Mouse (Mus musculus): ENCODE results near the gene Csmd2. TPM values are rescaled to one million over a fixed set of nuclear protein-coding genes. Genes with fewer than 3 reads are reported as not detected.

Csmd2 gene
- polyA plus RNA-seq (2015; fragmentation: Nextera tagmentation; extraction: Ambion mirVana), result 10.2 and 12.7 TPM in 2 replicates

DNA sequence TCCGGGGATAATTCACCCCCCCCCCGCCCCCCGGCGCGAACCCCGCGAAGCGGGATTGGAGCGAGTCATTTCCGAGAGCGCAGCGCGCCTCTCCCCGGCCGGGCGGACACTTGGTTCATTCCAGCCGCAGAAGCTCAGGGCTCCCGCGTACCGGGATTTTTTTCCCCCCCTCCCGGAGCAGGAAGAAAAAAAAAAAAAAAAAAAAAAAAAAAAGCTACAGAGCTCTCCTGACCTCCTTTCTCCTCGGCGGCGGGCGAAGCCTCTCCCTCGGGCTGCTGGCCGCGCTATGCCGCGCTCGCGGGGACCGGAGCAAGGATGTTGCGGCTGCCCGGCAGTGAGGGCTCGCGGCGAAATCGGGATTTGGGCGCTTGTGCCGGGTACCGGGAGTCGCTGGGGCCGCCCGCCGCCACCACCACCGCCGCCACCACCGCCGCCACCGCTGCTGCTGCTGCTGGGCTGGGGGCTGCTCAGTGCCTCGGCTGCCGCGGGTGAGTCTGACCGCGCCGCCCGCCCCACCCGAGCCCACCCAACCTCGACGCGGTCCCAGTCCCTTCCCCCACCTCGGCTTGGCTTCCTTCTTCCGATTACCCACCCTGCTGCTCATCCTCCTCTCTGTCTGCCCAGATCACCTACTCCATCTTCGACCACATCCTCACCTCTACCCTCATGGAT is at the start of gene Csmd2:
Gene Csmd2 (plus strand): TSS at position 74 of the 672 bp plus-strand sequence.
- H3K36me3 ChIP-seq, result no peaks in the 10 kb centered on the region
- H3K4me3 ChIP-seq (replicated peaks), result peak within 1 kb of the TSS; percentile 72
- H3K9me3 ChIP-seq (replicated peaks), result no peaks in the 10 kb centered on the region
- peak within 1 kb of the TSS; percentile 79 for H3K9ac ChIP-seq (replicated peaks)
- peak within 1 kb of the TSS; percentile 67 for H3K4me2 ChIP-seq
- H3K27me3 ChIP-seq (replicated peaks), result peaks cover 6% of the 10 kb centered on the region; the same call in 1 of the 2 replicates
- peak; percentile 30 for ATAC-seq (ENCODE audit: low FRiP score)
- H3K4me1 ChIP-seq, result peaks cover 52% of the 10 kb centered on the region
- 1% methylated on average over 47 of the region's 65 CpGs for WGBS
- H3K27ac ChIP-seq (replicated peaks), result peak within 1 kb of the TSS; percentile 90

DNA sequence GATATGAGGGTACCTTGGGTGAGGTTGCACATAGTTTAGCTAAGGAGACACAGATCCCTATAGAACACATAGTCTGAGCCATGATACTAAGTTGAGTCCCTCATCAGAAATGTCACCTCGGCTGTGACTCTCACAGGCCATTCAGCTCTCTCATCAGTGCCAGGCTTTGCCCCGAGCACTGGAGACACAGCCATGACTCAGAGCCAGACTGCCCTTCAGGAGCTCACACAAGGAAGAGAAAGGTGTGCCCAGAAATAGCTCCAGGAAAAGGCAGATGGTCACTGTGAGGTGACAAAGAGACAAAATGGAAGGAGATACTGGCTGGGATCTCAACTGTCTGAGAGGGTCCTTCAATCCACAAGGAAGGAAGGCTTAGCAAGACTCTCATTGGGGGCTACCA is 40.0 kb upstream of the Csmd2 start:
- H3K4me1 ChIP-seq, result no peaks in the 10 kb centered on the region
- H3K27ac ChIP-seq (replicated peaks), result no peak overlapping the region
- H3K4me3 ChIP-seq (replicated peaks), result no peak overlapping the region
- no peak for ATAC-seq (ENCODE audit: low FRiP score)
- no peak overlapping the region for H3K4me2 ChIP-seq
- 86% methylated on average over 2 of the region's 2 CpGs for WGBS
- H3K27me3 ChIP-seq (replicated peaks), result no peaks in the 10 kb centered on the region
- H3K9ac ChIP-seq (replicated peaks), result no peak overlapping the region
- H3K9me3 ChIP-seq (replicated peaks), result no peaks in the 10 kb centered on the region
- no peaks in the 10 kb centered on the region for H3K36me3 ChIP-seq

GRCm38 (mm10) chr4:127953006-127953710 is 34.5 kb upstream of the Csmd2 start:
- 68% methylated on average over 10 of the region's 10 CpGs for WGBS
- ATAC-seq (ENCODE audit: low FRiP score), result no peak
- H3K27ac ChIP-seq (replicated peaks), result no peak overlapping the region

GRCm38 (mm10) chr4:127969101-127969500 is 18.6 kb upstream of the Csmd2 start:
- Histone ChIP-seq H3K36me3 (no peaks in the 10 kb centered on the region), H3K27me3 (replicated peaks) (peaks cover 36% of the 10 kb centered on the region), H3K4me3 (replicated peaks) (no peak overlapping the region), H3K9ac (replicated peaks) (no peak overlapping the region), H3K4me1 (peaks cover 23% of the 10 kb centered on the region), H3K4me2 (no peak overlapping the region), H3K9me3 (replicated peaks) (no peaks in the 10 kb centered on the region), H3K27ac (replicated peaks) (no peak overlapping the region)
- ATAC-seq (ENCODE audit: low FRiP score), result no peak
- WGBS, result 19% methylated on average over 7 of the region's 7 CpGs

More at GRCm38 (mm10) chr4:127953006-127953710, 34.5 kb upstream of the Csmd2 start:
- H3K4me2 ChIP-seq, result no peak overlapping the region
- H3K27me3 ChIP-seq (replicated peaks), result no peaks in the 10 kb centered on the region
- H3K9ac ChIP-seq (replicated peaks), result no peak overlapping the region
- H3K4me1 ChIP-seq, result no peaks in the 10 kb centered on the region
- H3K36me3 ChIP-seq, result no peaks in the 10 kb centered on the region
- no peak overlapping the region for H3K4me3 ChIP-seq (replicated peaks)
- H3K9me3 ChIP-seq (replicated peaks), result no peaks in the 10 kb centered on the region

DNA sequence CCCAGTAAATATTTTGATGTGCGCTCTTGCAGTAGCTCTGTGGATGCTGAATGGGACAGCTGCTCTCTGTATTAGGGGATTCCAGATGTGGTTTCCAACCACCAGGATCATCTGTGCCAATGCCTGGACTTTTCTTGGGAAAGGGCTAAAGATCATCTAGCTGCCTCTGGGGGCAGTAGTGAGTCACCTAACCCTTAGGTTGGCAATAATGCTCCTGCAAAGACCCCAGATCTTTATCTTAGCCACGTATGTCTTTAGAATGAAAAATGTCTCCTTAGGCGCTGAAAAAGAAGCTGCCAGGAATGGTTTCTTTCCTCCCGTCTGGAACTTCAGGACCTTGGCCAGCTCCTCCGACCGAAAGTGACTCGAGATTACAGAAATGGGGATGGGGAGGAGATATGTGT is 17.6 kb upstream of the Csmd2 start:
- Histone ChIP-seq H3K4me2 (no peak overlapping the region), H3K27ac (replicated peaks) (no peak overlapping the region), H3K9ac (replicated peaks) (no peak overlapping the region), H3K27me3 (replicated peaks) (peaks cover 36% of the 10 kb centered on the region), H3K4me1 (peaks cover 23% of the 10 kb centered on the region), H3K9me3 (replicated peaks) (no peaks in the 10 kb centered on the region), H3K4me3 (replicated peaks) (no peak overlapping the region), H3K36me3 (no peaks in the 10 kb centered on the region)
- WGBS, result 7% methylated on average over 7 of the region's 7 CpGs
- no peak for ATAC-seq (ENCODE audit: low FRiP score)

DNA sequence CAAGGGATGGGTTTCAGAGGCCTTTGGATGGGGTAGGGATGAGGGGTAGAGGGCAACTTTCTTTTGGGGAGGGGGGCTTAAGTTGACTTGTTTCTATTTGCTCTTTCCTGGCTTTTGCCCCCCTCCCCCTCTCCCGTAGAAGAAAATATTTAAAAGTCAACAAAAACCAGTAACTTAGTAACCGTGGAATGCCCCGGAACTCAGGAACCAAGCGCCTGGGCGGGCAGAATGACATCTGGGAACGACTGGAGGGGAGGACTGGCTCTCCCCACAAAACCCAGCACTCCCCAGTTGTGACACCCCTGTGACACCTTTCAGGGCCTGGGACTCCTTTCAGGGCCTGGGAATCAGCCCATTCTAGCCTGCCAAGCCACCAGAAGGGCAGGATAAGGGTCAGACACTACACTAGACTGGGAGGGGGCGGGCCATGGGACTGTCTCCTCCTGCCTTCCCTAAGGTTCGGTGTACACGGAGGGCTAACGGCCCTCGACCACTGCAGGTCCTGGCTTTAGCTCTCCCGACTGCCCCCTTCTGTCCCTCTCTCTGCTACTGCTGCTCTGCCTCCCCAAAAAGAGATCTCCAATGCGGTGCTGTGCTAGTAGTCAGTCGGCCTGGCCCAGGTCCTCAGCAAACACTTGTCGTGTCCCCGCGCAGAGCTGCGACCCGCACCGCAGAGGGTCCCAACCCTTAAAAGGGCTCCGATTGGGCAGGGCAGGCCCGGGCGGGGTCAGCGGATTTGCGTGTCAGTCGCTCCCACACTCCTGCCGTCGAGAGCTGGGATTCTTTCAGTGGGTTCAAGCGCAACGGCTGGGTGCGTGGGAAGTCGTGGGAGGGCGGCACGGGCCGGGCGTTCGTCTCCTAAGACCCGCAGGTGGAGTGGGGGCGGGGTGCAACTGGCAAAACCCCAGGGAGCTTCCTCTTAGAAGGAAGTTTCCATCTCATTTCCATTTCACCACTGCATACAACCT is 16.5 kb upstream of the Csmd2 start, which contains the start of gene CK137956:
Gene CK137956 (minus strand): TSS at position 51 of the 968 bp plus-strand sequence.
- H3K27me3 ChIP-seq (replicated peaks), result peaks cover 36% of the 10 kb centered on the region
- H3K9ac ChIP-seq (replicated peaks), result 0 out of 2 replicates have a peak within 1 kb of the TSS, but pooled peaks have one; percentile 26
- peaks cover 23% of the 10 kb centered on the region for H3K4me1 ChIP-seq
- ATAC-seq (ENCODE audit: low FRiP score), result peak; percentile 21; the same call in 1 of the 2 replicates
- no peaks in the 10 kb centered on the region for H3K36me3 ChIP-seq
- WGBS, result 6% methylated on average over 39 of the region's 39 CpGs
- H3K9me3 ChIP-seq (replicated peaks), result no peaks in the 10 kb centered on the region
- peak within 1 kb of the TSS; percentile 40 for H3K4me2 ChIP-seq
- H3K27ac ChIP-seq (replicated peaks), result no peak within 1 kb of the TSS
- H3K4me3 ChIP-seq (replicated peaks), result no peak within 1 kb of the TSS

DNA sequence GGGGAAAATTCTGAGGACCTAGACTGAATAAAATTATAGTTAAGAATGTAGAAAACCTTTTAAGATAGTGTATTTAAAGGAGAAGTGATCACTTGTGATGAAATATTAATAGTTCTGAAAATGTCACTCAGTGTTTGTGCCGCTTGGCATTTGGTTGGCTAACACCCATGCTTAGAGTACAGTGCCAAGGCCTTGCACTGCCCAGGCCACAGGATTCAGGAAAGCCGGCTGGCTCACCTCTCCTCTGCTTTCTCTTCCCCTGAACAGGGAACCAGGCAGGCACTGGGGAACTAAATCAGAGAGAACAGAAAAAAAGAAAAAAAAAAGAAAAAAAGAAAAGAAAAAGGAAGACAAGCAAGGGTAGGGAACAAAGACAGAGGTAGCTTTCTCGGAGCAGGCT is 14.7 kb upstream of the Csmd2 start:
- Histone ChIP-seq H3K27ac (replicated peaks) (no peak overlapping the region), H3K36me3 (no peaks in the 10 kb centered on the region), H3K4me3 (replicated peaks) (no peak overlapping the region), H3K9ac (replicated peaks) (no peak overlapping the region), H3K27me3 (replicated peaks) (peaks cover 33% of the 10 kb centered on the region), H3K9me3 (replicated peaks) (no peaks in the 10 kb centered on the region), H3K4me1 (peaks cover 23% of the 10 kb centered on the region), H3K4me2 (no peak overlapping the region)
- ATAC-seq (ENCODE audit: low FRiP score), result no peak
- 88% methylated on average over 3 of the region's 3 CpGs for WGBS

DNA sequence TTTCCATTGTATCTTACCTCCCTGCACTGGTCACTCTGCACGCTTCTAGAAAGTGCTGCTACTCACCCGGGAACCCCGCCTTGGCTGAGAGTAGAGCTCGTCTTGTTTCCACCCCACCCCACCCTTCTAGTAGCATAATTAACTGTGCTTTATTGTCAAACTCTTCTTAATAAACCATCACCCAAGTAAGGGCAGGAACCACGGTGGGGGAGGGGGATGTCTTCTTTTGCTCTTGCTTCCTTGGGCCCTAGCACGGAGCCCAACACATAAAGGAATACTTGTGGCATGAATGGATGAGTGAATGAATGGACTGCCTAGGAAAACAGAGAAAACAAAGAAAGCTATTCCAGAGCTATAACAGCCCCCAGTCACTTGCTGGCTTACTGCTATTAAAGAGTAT is 6.5 kb upstream of the Csmd2 start:
- 28% methylated on average over 6 of the region's 6 CpGs for WGBS
- Histone ChIP-seq H3K9ac (replicated peaks) (no peak overlapping the region), H3K36me3 (no peaks in the 10 kb centered on the region), H3K4me1 (peaks cover 5% of the 10 kb centered on the region), H3K27ac (replicated peaks) (no peak overlapping the region), H3K4me2 (no peak overlapping the region), H3K9me3 (replicated peaks) (no peaks in the 10 kb centered on the region), H3K27me3 (replicated peaks) (peaks cover 3% of the 10 kb centered on the region; the same call in 1 of the 2 replicates), H3K4me3 (replicated peaks) (no peak overlapping the region)
- no peak for ATAC-seq (ENCODE audit: low FRiP score)

DNA sequence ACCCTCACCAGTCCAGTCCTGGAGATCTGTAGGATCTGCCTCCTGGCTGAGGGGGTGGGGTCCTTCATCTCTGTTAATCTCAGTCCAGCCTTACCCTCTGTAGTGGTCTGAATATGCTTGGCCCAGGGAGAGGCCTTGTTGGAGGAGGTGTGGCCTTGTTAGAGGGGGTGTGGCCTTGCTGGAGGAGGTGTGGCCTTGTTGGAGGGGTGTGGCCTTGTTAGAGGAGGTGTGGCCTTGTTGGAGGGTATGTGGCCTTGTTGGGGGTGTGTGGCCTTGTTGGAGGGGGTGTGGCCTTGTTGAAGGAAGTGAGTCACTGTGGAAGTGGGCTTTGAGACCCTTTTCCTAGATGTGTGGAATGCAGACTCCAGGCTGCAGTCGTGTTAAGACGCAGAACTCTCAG is 3.2 kb upstream of the Csmd2 start:
- Histone ChIP-seq H3K36me3 (no peaks in the 10 kb centered on the region), H3K27me3 (replicated peaks) (peaks cover 6% of the 10 kb centered on the region; the same call in 1 of the 2 replicates), H3K9ac (replicated peaks) (no peak overlapping the region), H3K4me2 (no peak overlapping the region), H3K27ac (replicated peaks) (no peak overlapping the region), H3K4me1 (peaks cover 27% of the 10 kb centered on the region), H3K4me3 (replicated peaks) (no peak overlapping the region), H3K9me3 (replicated peaks) (no peaks in the 10 kb centered on the region)
- no peak for ATAC-seq (ENCODE audit: low FRiP score)
- WGBS, result 92% methylated on average over 2 of the region's 2 CpGs

DNA sequence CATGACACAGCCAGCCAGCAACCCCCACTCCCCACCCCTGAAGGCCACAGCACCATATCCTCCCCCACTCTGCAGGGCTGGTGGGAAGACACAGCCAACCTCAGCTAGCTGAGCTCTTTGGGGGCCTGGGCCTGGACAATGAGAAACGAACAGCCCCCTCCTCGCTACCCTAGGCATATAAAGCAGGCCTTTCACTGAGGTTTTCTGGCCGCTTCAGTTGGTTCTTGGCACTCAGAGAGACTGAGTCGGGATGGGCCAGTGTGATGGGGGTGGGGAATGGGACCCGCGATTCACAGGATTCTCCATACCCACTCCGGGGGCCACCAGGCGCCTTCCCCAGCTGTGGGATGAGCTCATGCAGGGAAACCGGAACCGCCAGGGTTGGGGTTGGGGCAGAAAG is 1.8 kb upstream of the Csmd2 start:
- peak; percentile 54 for ATAC-seq (ENCODE audit: low FRiP score)
- Histone ChIP-seq H3K9me3 (replicated peaks) (no peaks in the 10 kb centered on the region), H3K36me3 (no peaks in the 10 kb centered on the region), H3K27ac (replicated peaks) (peak overlapping the region; percentile 90), H3K4me2 (peak overlapping the region; percentile 67), H3K4me3 (replicated peaks) (peak overlapping the region; percentile 72), H3K4me1 (peaks cover 40% of the 10 kb centered on the region), H3K27me3 (replicated peaks) (peaks cover 6% of the 10 kb centered on the region; the same call in 1 of the 2 replicates), H3K9ac (replicated peaks) (no peak overlapping the region)
- 16% methylated on average over 10 of the region's 10 CpGs for WGBS

- peak overlapping the region; percentile 90 for H3K27ac ChIP-seq (replicated peaks)
- WGBS, result 2% methylated on average over 25 of the region's 25 CpGs
- H3K4me2 ChIP-seq, result peak overlapping the region; percentile 67
- H3K27me3 ChIP-seq (replicated peaks), result peaks cover 6% of the 10 kb centered on the region; the same call in 1 of the 2 replicates
- H3K4me1 ChIP-seq, result peaks cover 43% of the 10 kb centered on the region
- no peaks in the 10 kb centered on the region for H3K9me3 ChIP-seq (replicated peaks)
- ATAC-seq (ENCODE audit: low FRiP score), result peak; percentile 28
- no peaks in the 10 kb centered on the region for H3K36me3 ChIP-seq
- H3K4me3 ChIP-seq (replicated peaks), result peak overlapping the region; percentile 72
- H3K9ac ChIP-seq (replicated peaks), result peak overlapping the region; percentile 79
Measured at GRCm38 (mm10) chr4:127986491-127987075, 1.1 kb upstream of the Csmd2 start.
